ENCODE assay signal across 8 mouse cellular contexts in the genomic region with DNA sequence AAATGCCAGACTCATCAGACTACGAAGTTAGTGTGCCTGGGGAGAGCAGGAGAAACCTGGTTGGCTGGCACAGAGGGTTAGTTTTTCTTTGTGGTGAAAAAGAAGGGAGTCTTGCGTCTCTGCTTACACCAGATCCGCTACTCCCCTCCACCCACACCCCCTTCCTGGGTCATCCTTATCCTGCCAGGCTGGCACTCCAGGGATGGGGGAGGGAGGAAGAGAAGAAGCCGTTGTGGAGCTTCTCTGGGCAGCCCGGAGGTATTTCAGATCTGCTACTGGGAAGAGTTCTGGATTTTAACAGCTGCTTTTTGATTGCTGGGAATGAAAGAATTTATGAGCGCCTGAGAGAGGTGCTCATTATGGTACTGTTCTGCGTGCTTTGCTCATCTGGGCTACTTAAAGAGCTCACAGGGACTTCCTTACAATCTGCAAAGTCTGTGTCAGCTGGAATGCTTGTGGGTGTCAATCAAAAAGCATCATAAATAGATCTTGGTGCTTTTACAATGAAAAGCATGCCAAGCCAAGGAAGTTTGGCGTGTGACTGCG. TPM values are rescaled to one million over a fixed set of nuclear protein-coding genes. Genes with fewer than 3 reads are reported as not detected.
DNase-seq lines count a peak whose midpoint lies in the region; ATAC-seq and TF ChIP-seq lines count a peak whose summit lies in the region.

No protein-coding gene starts in this region.

- H3K9me3 ChIP-seq in heart, postnatal 0 days (replicated peaks; ENCODE audit: control insufficient read depth, low read length): no peaks in the 10 kb centered on the region
- H3K9me3 ChIP-seq in limb, embryonic 15.5 days: no peaks in the 10 kb centered on the region
- H3K9me3 ChIP-seq in neural tube, embryonic 14.5 days (ENCODE audit: control insufficient read depth, low read length): no peaks in the 10 kb centered on the region

- no peaks in the 10 kb centered on the region for H3K27me3 ChIP-seq in heart, postnatal 0 days (ENCODE audit: control insufficient read depth, insufficient read depth, low read length)
- H3K27me3 ChIP-seq in limb, embryonic 15.5 days: no peaks in the 10 kb centered on the region
- no peaks in the 10 kb centered on the region; the same call in 1 of the 2 replicates for H3K27me3 ChIP-seq in neural tube, embryonic 14.5 days (ENCODE audit: control insufficient read depth, insufficient read depth, low read length)

- ATAC-seq in heart, postnatal 0 days (ENCODE audit: insufficient read depth, low read depth): no peak
- ATAC-seq in limb, embryonic 15.5 days (ENCODE audit: insufficient number of reproducible peaks, low FRiP score, low TSS enrichment, low read depth): no peak
- ATAC-seq in neural tube, embryonic 14.5 days (ENCODE audit: low read depth): 0 out of 2 replicates have a peak, but pooled peaks have one; percentile 12

- H3K4me1 ChIP-seq in heart, postnatal 0 days (ENCODE audit: control insufficient read depth, insufficient read depth): peaks cover 41% of the 10 kb centered on the region
- peaks cover 45% of the 10 kb centered on the region for H3K4me1 ChIP-seq in limb, embryonic 15.5 days
- H3K4me1 ChIP-seq in neural tube, embryonic 14.5 days (ENCODE audit: control insufficient read depth, insufficient read depth, low read length): peaks cover 17% of the 10 kb centered on the region

- H3K4me2 ChIP-seq in heart, postnatal 0 days (ENCODE audit: low read depth, low read length): peak overlapping the region; percentile 77
- H3K4me2 ChIP-seq in limb, embryonic 15.5 days: peak overlapping the region; percentile 86
- peak overlapping the region; percentile 99 for H3K4me2 ChIP-seq in neural tube, embryonic 14.5 days (ENCODE audit: low read depth, low read length)

- no peaks in the 10 kb centered on the region for H3K36me3 ChIP-seq in heart, postnatal 0 days (replicated peaks; ENCODE audit: control insufficient read depth, insufficient read depth, low read length)
- no peaks in the 10 kb centered on the region for H3K36me3 ChIP-seq in limb, embryonic 15.5 days
- H3K36me3 ChIP-seq in neural tube, embryonic 14.5 days (ENCODE audit: control insufficient read depth, insufficient read depth, low read length): no peaks in the 10 kb centered on the region

- peak overlapping the region; percentile 99 for H3K27ac ChIP-seq in heart, postnatal 0 days (ENCODE audit: low read depth)
- H3K27ac ChIP-seq in limb, embryonic 15.5 days: peak overlapping the region; percentile 94
- no peak overlapping the region for H3K27ac ChIP-seq in neural tube, embryonic 14.5 days (ENCODE audit: low read depth, low read length)

- TF ChIP-seq CTCF in heart, postnatal 0 days (IDR thresholded peaks at IDR 0.05; ENCODE audit: low read depth): no peak

- TF ChIP-seq EP300 in heart, postnatal 0 days (IDR thresholded peaks at IDR 0.05; ENCODE audit: low read depth): no peak

- H3K4me3 ChIP-seq in heart, postnatal 0 days (ENCODE audit: low read depth, low read length): peak overlapping the region; percentile 97
- peak overlapping the region; percentile 93 for H3K4me3 ChIP-seq in limb, embryonic 15.5 days
- H3K4me3 ChIP-seq in neural tube, embryonic 14.5 days (ENCODE audit: low read depth, low read length): peak overlapping the region; percentile 79

- peak; percentile 33 to 36 for DNase-seq in cerebellum, adult 18-20 months
- no peak for DNase-seq in cerebellum, adult 11 months
- peak; percentile 16 to 17 for DNase-seq in right cerebral cortex, adult 2 months (ENCODE audit: low spot score in 2 of 2)
- no peak for DNase-seq in right cerebral cortex, postnatal 10 days (ENCODE audit: low spot score in 2 of 2)
- no peak for DNase-seq in heart, postnatal 0 days (ENCODE audit: low spot score)
- DNase-seq in layer of hippocampus, postnatal 14 days (ENCODE audit: low spot score in 2 of 2): no peak

- 13% methylated on average over 9 of the region's 9 CpGs for WGBS in heart, postnatal 0 days
- WGBS in limb, embryonic 15.5 days: 4% methylated on average over 9 of the region's 9 CpGs
- 5% methylated on average over 9 of the region's 9 CpGs for WGBS in neural tube, embryonic 14.5 days

- peak overlapping the region; percentile 95 for H3K9ac ChIP-seq in heart, postnatal 0 days (replicated peaks; ENCODE audit: low read depth, low read length)
- H3K9ac ChIP-seq in limb, embryonic 15.5 days: peak overlapping the region; percentile 39
- H3K9ac ChIP-seq in neural tube, embryonic 14.5 days (replicated peaks; ENCODE audit: low read depth, low read length): peak overlapping the region; percentile 51

RNA-seq across cellular contexts. Expression of a gene that starts 1.7 kb away (rescaled TPM):
- total RNA-seq in heart, postnatal 0 days (2014; rRNA removed; ENCODE audit: low replicate concordance): 21.9 and 22.3 TPM in 2 replicates
- 11.8 and 12.3 TPM in 2 replicates for polyA plus RNA-seq in heart, postnatal 0 days (2015; fragmentation: Nextera tagmentation; extraction: Ambion mirVana)
- polyA plus RNA-seq in limb, embryonic 15.5 days (2015; fragmentation: Nextera tagmentation; extraction: Ambion mirVana): 46.3 and 50.6 TPM in 2 replicates
- polyA plus RNA-seq in neural tube, embryonic 14.5 days (2014; fragmentation: Nextera tagmentation; extraction: Ambion mirVana): 5.2 and 7.2 TPM in 2 replicates
- 10 to 100 TPM; 51.9 to 69.5 TPM for total RNA-seq in layer of hippocampus, postnatal 14 days (2021)

Comparison
In these comparisons a context has a peak if more than half of its experiments do, and no peak if none do; other contexts are left out.
1. DNase-seq: peak in cerebellum, adult 18-20 months (2 of 2) and right cerebral cortex, adult 2 months (2 of 2); none in cerebellum, adult 11 months (single experiment), right cerebral cortex, postnatal 10 days (0 of 2), heart, postnatal 0 days (single experiment) and layer of hippocampus, postnatal 14 days (0 of 2).
2. H3K9ac ChIP-seq: peak in every context shown above with its lines; median percentile 95 in heart, postnatal 0 days; 51 in neural tube, embryonic 14.5 days; 39 in limb, embryonic 15.5 days.
3. Peak in every context shown above with its lines, with median percentiles within 50 percentile points of each other: H3K4me2 ChIP-seq and H3K4me3 ChIP-seq.